Mouse (Mus musculus): ENCODE results near the gene Ank2.

DNA sequence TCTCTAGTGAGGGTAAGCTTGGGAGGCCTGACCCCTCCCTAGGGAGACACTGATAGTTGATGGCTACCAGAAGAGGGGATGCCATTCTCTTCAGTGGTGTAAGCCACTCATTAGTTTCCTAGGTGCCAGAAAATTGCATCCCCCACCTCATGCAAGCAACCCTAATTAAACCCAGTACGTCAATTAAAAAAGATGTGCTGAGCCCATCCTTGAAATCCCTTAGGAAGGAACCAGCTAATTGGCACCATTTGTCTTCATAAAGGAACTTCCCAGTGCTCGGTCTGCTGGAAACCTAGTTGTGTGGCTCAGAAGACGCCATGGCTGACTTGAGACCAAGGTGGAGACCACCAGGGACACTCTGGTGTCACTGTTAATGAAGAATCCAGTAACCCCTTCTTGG, 65.9 kb downstream of the Ank2 start:
- TF ChIP-seq CTCF (IDR thresholded peaks at IDR 0.05; ENCODE audit: insufficient read depth, low read length), result no peak
- no peak for TF ChIP-seq POLR2A (IDR thresholded peaks at IDR 0.05; ENCODE audit: borderline replicate concordance, extremely low read depth, low read depth, low read length)
